Mouse (Mus musculus) heart, postnatal 0 days (tissue): ENCODE measurements around the gene Adamts15.

Experiments
- CTCF ChIP-seq: IDR thresholded peaks from 2 replicates; pipeline ENCODE4 v1.5.1; 2016; ENCODE audit warnings: antibody characterized with exemption, control low read depth, low read depth
- EP300 ChIP-seq: IDR thresholded peaks from 2 replicates; pipeline ENCODE4 v1.6.1; 2016; ENCODE audit warnings: antibody characterized with exemption, low read depth

GRCm38 (mm10) chr9:30879248-30879946, 42.9 kb downstream of the Adamts15 start:
- TF ChIP-seq CTCF (no peak), EP300 (no peak)
